Mouse (Mus musculus): ENCODE measurements around the gene Prkab1.

Gene Prkab1

DNA sequence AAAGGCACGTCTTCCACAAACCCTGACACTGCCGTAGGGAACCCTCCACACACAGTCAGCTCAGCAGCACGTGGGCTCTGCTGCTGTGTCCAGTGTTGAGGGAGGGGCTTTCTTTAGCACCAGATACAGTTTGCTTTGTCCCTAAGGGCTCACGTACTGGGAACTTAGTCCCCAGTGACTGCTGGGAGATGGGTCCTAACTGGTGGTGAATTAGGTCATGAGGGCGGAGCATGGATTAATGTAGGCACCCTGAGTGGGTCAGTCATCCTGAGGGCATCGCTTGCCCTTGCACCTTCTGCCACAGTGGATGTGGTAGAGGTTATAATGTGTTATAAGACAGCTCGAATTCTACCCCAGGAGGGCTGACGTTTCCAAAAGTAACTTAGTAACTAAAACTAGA lies 6.9 kb downstream of the Prkab1 start:
- DNase-seq (ENCODE audit: low spot score), result no peak

GRCm38 (mm10) chr5:116016542-116016941 lies 7.8 kb downstream of the Prkab1 start:
- no peak for DNase-seq (ENCODE audit: low spot score)

DNA sequence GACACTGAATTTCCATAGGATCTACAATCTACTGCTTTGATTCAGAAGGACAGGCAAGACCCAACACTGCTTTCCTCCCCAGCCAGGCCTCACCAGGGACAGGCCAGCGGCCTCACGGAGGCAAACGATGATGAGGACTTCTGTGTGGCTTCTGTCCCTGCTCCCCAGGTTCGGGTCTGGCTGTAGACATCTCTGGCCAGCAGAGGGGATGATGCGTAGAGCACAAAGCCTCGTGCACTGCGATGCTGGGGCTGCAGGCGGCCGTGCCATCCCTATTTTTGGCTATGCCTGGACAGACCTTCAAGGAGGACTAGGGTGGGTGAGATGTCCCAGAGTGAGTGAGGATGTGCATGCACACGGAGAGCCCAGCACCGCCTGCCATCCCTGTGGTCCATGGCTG lies 10.1 kb downstream of the Prkab1 start:
- DNase-seq (ENCODE audit: low spot score), result no peak

GRCm38 (mm10) chr5:116013821-116014220 lies 10.5 kb downstream of the Prkab1 start:
- no peak for DNase-seq (ENCODE audit: low spot score)

DNA sequence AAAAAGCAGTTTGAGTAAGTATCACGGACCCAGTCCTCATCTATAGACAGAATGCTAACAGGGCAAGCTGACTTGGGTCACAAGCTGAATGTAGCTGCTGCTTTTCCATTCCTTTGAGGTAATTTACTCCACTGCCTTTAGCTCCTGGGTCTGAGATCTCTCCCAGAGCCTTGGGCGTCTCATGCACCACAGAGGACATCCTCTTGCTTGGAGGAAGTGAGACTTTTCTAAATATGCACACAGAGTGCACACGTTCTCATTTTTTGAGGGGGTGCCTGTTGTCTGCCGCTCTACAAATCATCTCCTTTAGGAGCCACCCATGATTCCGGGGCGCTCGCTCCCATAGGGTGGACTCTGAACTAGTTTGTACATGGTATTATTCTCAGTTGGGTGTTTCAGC lies 11.8 kb downstream of the Prkab1 start:
- DNase-seq (ENCODE audit: low spot score), result no peak

GRCm38 (mm10) chr5:116011700-116012099 lies 12.6 kb downstream of the Prkab1 start:
- DNase-seq (ENCODE audit: low spot score), result no peak

GRCm38 (mm10) chr5:116009884-116010627 lies 14.3 kb downstream of the Prkab1 start:
- no peak for DNase-seq (ENCODE audit: low spot score)

- DNase-seq (ENCODE audit: low spot score), result peak; percentile 31
Observed at GRCm38 (mm10) chr5:116009091-116009851, 15.0 kb downstream of the Prkab1 start.

- no peak for DNase-seq (ENCODE audit: low spot score)
Observed at GRCm38 (mm10) chr5:116007723-116008122, 16.6 kb downstream of the Prkab1 start.

GRCm38 (mm10) chr5:116006324-116007099 lies 17.8 kb downstream of the Prkab1 start:
- peak; percentile 38 for DNase-seq (ENCODE audit: low spot score)

DNA sequence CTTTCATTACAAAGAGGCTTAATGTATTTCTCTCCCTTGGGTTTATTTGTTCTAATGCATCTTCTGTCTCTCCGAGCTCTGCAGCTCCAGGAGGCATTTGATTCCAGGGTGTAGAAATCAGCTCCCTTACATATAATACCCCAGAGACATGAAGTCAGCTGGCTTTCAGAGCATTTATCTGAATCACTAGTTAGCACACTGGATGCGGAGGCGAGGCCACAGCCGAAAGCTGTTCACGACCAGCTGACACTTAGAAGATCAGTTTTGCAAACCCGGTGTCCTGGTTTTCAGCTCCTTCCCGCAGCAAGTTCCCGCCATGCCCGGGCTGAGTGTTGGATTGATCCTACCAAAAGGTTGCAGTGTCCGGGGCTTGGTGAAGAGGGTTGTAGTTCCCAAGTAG lies 20.0 kb downstream of the Prkab1 start:
- DNase-seq (ENCODE audit: low spot score), result no peak

- DNase-seq (ENCODE audit: low spot score), result no peak
Observed at GRCm38 (mm10) chr5:116003825-116004224, 20.5 kb downstream of the Prkab1 start.

DNA sequence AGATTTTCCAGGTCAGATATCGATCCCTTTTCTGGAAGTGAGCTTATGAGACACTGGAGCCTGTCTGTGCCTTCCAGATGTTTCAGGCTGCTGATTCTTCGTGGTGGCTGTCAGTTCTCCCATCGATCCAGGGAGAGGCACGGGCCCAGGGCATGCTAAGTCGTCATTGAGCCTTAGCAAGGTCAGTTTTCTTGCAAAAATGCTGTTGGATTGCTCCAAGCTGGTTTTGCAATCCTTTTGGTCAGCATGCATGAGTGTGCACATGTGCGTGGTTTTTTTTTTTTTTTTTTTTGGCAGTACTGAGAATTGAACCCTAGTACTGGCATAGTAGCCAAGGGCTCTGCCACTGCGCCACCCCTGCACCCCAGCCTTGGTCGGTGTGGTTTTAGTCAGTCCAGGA lies 21.2 kb downstream of the Prkab1 start:
- DNase-seq (ENCODE audit: low spot score), result no peak

GRCm38 (mm10) chr5:115997376-115997775 lies 26.9 kb downstream of the Prkab1 start:
- DNase-seq (ENCODE audit: low spot score), result no peak

- no peak for DNase-seq (ENCODE audit: low spot score)
Observed at GRCm38 (mm10) chr5:115994101-115994500, 30.2 kb downstream of the Prkab1 start.

GRCm38 (mm10) chr5:115991717-115992116 lies 32.6 kb downstream of the Prkab1 start:
- no peak for DNase-seq (ENCODE audit: low spot score)

DNA sequence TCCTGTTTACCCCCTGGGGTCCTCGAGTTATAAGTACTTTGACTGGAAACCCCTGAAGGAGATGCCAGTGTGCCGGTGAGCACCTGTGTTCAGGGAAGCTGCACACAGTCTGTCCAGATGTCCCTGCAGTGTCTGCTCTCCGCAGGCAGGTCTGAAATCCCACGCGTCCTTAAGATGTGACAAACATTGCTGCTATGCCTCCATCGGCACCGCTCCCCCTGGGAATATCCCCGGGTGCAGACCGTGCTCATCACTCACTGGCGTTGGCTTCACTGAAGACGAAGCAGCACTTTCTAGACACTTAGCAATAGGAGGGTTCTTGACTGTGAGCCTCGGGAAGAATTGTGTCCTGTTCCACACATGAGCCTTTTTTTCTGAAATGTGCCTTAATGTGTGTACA lies 37.0 kb downstream of the Prkab1 start:
- no peak for DNase-seq (ENCODE audit: low spot score)

GRCm38 (mm10) chr5:115985101-115985500 lies 39.2 kb downstream of the Prkab1 start:
- DNase-seq (ENCODE audit: low spot score), result no peak

DNA sequence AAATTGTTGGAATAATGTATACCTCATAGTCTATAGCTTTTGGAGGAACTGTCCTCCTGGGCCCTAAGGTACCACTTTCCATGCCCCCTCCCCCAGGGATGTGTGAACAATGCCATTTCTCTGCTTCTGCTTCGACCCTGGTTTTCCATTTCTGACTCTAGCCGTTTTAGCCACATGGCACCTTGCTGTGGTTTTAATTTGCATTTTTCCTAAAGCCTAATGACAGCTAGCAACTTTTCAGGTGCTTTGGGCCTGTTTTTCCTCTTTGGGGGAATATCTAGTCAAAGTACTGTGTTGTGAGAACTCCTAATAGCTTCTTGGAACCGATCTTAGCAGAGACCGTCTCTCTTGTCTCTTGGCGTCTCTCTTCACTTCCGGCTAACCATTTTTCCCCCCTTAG lies 39.9 kb downstream of the Prkab1 start:
- DNase-seq (ENCODE audit: low spot score), result no peak

GRCm38 (mm10) chr5:115982671-115983373 lies 41.5 kb downstream of the Prkab1 start:
- no peak for DNase-seq (ENCODE audit: low spot score)

- no peak for DNase-seq (ENCODE audit: low spot score)
Observed at GRCm38 (mm10) chr5:115980537-115980936, 43.8 kb downstream of the Prkab1 start.

DNA sequence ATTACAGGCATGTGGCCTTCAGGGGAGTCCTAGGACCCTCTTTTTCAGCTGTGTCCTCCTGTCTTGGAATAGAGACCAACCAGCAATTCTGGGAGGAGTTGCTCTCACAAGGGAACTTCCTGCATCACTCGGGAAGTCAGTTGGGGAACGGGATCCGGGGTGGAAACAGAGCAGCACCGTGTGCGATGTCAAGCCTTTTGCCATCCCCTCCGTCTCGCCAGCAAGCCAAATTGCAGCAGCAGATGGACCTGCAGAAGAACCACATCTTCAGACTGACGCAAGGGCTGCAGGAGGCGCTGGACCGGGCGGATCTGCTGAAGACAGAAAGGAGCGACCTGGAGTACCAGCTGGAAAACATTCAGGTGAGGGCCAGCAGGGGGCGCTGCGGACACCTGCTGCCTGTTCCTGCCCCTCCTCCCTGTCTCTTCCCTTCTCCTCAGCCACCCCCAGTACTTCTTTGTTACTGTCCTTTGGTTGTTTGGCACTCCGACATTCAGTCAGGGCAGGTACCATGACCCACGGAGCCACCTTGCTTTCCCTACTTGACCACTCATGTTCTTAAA lies 45.1 kb downstream of the Prkab1 start:
- DNase-seq (ENCODE audit: low spot score), result peak; percentile 51

All from retina, embryonic 14.5 days (tissue).